Mouse (Mus musculus) cerebellum, postnatal 14 days (tissue): Measurements from ENCODE around the gene H2-K1.

Experiments used
- DNase-seq, 2 experiments: peaks; one replicate each; pipeline ENCODE4 v3.0.0; 2021; ENCODE audit warnings: mixed read lengths in 2 of 2

Gene H2-K1

GRCm38 (mm10) chr17:33981192-33981909 is 18.8 kb downstream of the H2-K1 start:
- peak; percentile 90 to 93 for DNase-seq

GRCm38 (mm10) chr17:33980181-33981035 is 19.7 kb downstream of the H2-K1 start:
- no peak for DNase-seq

- no peak for DNase-seq
Observed at GRCm38 (mm10) chr17:33979512-33980050, 20.6 kb downstream of the H2-K1 start.

- peak; percentile 54 to 68 for DNase-seq
Observed at GRCm38 (mm10) chr17:33978631-33979031, 21.5 kb downstream of the H2-K1 start.

GRCm38 (mm10) chr17:33977861-33978557 is 22.1 kb downstream of the H2-K1 start:
- no peak for DNase-seq

GRCm38 (mm10) chr17:33973572-33973971 is 26.6 kb downstream of the H2-K1 start:
- DNase-seq: no peak

- no peak for DNase-seq
Observed at GRCm38 (mm10) chr17:33972691-33973090, 27.5 kb downstream of the H2-K1 start.

GRCm38 (mm10) chr17:33969394-33969793 is 30.8 kb downstream of the H2-K1 start:
- DNase-seq: peak; percentile 12 to 24

GRCm38 (mm10) chr17:33968927-33969326 is 31.2 kb downstream of the H2-K1 start:
- DNase-seq: peak; percentile 56 to 66

- peak; percentile 87 to 89 for DNase-seq
Observed at GRCm38 (mm10) chr17:33968489-33968888, 31.7 kb downstream of the H2-K1 start.

GRCm38 (mm10) chr17:33965846-33966550 is 34.1 kb downstream of the H2-K1 start:
- DNase-seq: no peak

GRCm38 (mm10) chr17:33965082-33965845 is 34.9 kb downstream of the H2-K1 start:
- DNase-seq: no peak

- DNase-seq: no peak
Observed at GRCm38 (mm10) chr17:33962876-33963275, 37.3 kb downstream of the H2-K1 start.

- no peak for DNase-seq
Observed at GRCm38 (mm10) chr17:33959948-33960347, 40.2 kb downstream of the H2-K1 start.

GRCm38 (mm10) chr17:33959135-33959534 is 41.0 kb downstream of the H2-K1 start:
- no peak for DNase-seq

- no peak for DNase-seq
Observed at GRCm38 (mm10) chr17:33958451-33958850, 41.7 kb downstream of the H2-K1 start.

- no peak for DNase-seq
Observed at GRCm38 (mm10) chr17:33957493-33957892, 42.7 kb downstream of the H2-K1 start.

- DNase-seq: no peak
Observed at GRCm38 (mm10) chr17:33956336-33956735, 43.8 kb downstream of the H2-K1 start.

- peak; percentile 97 to 98 for DNase-seq
Observed at GRCm38 (mm10) chr17:33955555-33956214, 44.5 kb downstream of the H2-K1 start, which contains the start of the genes Vps52 and Rps18. Gene Vps52 (plus strand): TSS chr17:33955812. Gene Rps18 (minus strand): TSS chr17:33956001.

GRCm38 (mm10) chr17:33954646-33955554 is 45.2 kb downstream of the H2-K1 start:
- no peak for DNase-seq
